ENCODE assay signal across 8 mouse cellular contexts in the genomic region with DNA sequence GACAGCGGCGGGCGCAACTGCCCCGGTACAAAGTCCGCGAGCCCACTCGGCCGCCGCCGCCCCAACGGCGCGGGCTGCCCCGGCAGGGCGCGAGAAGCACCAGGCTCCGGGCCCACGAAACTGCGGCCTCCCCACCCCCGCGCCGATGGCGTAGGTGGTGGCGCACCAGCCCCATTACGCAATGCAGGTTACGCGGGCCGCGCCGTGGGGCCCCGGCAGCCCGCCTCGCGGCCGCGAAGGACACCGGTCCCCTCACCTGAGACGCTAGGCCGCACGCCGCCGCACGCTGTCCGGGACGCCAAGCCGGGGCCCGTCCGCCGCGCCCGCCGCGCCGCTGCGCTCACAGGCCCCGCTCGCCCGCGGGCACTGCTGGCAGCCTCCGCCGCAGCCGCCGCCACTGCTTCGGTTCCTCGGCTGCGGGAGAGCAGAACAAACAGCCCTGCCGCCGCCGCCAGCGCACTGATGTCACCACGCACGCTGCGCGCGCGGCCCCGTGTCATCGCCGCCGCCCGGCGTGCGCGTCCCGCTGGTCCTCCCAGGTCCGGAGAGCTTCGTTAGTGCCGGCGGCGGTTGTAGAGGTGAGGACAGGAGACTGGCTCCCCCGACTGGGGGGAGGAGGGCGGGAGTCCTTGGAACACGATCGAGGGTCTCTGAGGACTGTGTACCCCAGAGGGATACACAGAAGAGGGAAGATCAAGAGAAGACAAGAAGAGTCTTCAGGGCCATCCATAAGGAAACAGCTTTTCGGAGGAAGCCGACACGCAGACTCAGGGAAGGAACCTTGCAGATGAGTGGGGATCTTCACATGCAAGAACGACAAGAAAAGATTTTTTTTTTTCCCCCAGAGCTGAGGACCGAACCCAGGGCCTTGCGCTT. TPM values are rescaled to one million over a fixed set of nuclear protein-coding genes. Genes with fewer than 3 reads are reported as not detected.
DNase-seq lines count a peak whose midpoint lies in the region; ATAC-seq and TF ChIP-seq lines count a peak whose summit lies in the region.

A gene (minus strand): TSS at position 461 of the 876 bp plus-strand sequence.

- 3% methylated on average over 74 of the region's 100 CpGs for WGBS in forebrain, postnatal 0 days
- WGBS in lung, embryonic 15.5 days, result under 1% methylated on average over 66 of the region's 100 CpGs

- peak within 1 kb of the TSS; percentile 97 for H3K4me3 ChIP-seq in G1E (ENCODE audit: low read depth, low read length)
- H3K4me3 ChIP-seq in forebrain, postnatal 0 days (ENCODE audit: low read depth, low read length), result peak within 1 kb of the TSS; percentile 87
- H3K4me3 ChIP-seq in lung, embryonic 15.5 days, result peak within 1 kb of the TSS; percentile 99

- no peaks in the 10 kb centered on the region for H3K27me3 ChIP-seq in G1E (ENCODE audit: insufficient read depth, low read length)
- no peaks in the 10 kb centered on the region for H3K27me3 ChIP-seq in forebrain, postnatal 0 days (ENCODE audit: insufficient read depth, low read length)
- H3K27me3 ChIP-seq in lung, embryonic 15.5 days, result no peaks in the 10 kb centered on the region

- H3K27ac ChIP-seq in forebrain, postnatal 0 days (ENCODE audit: low read depth, low read length), result peak within 1 kb of the TSS; percentile 99
- H3K27ac ChIP-seq in lung, embryonic 15.5 days, result peak within 1 kb of the TSS; percentile 100

- ATAC-seq in G1E (ENCODE audit: extremely low read depth, insufficient number of reproducible peaks, low FRiP score, poor library complexity, severe bottlenecking), result peak; percentile 52
- peak; percentile 96 for ATAC-seq in forebrain, postnatal 0 days
- peak; percentile 89 for ATAC-seq in lung, embryonic 15.5 days (ENCODE audit: borderline replicate concordance, extremely low read depth, low FRiP score, low TSS enrichment)

- no peaks in the 10 kb centered on the region for H3K9me3 ChIP-seq in G1E (replicated peaks)
- H3K9me3 ChIP-seq in forebrain, postnatal 0 days (ENCODE audit: low read length), result no peaks in the 10 kb centered on the region
- no peaks in the 10 kb centered on the region for H3K9me3 ChIP-seq in lung, embryonic 15.5 days

- peak within 1 kb of the TSS; percentile 74 for H3K4me2 ChIP-seq in forebrain, postnatal 0 days (ENCODE audit: low read depth)
- H3K4me2 ChIP-seq in lung, embryonic 15.5 days, result peak within 1 kb of the TSS; percentile 65

- DNase-seq in G1E (ENCODE audit: low spot score), result peak; percentile 93
- DNase-seq in cerebellum, adult 18-20 months, result peak; percentile 88 to 96
- DNase-seq in forebrain, postnatal 0 days, result peak; percentile 95
- DNase-seq in heart, postnatal 4 days, result peak; percentile 92
- peak; percentile 86 to 91 for DNase-seq in layer of hippocampus, adult 8-10 months (ENCODE audit: low spot score in 2 of 2)
- DNase-seq in ovary, adult 18-20 months (ENCODE audit: low spot score), result peak; percentile 81
- DNase-seq in thymus, postnatal 0 days (ENCODE audit: low spot score), result peak; percentile 91

- peaks cover 16% of the 10 kb centered on the region for H3K36me3 ChIP-seq in G1E (replicated peaks)
- H3K36me3 ChIP-seq in forebrain, postnatal 0 days (ENCODE audit: insufficient read depth), result no peaks in the 10 kb centered on the region
- H3K36me3 ChIP-seq in lung, embryonic 15.5 days, result no peaks in the 10 kb centered on the region

- TF ChIP-seq CTCF in G1E (IDR thresholded peaks at IDR 0.05; ENCODE audit: low read depth, low read length), result no peak
- no peak for TF ChIP-seq CTCF in forebrain, postnatal 0 days (IDR thresholded peaks at IDR 0.05; ENCODE audit: low read depth)

- H3K9ac ChIP-seq in forebrain, postnatal 0 days, result peak within 1 kb of the TSS; percentile 96
- peak within 1 kb of the TSS; percentile 98 for H3K9ac ChIP-seq in lung, embryonic 15.5 days

- H3K4me1 ChIP-seq in G1E (ENCODE audit: insufficient read depth, low read depth, low read length), result peaks cover 42% of the 10 kb centered on the region
- H3K4me1 ChIP-seq in forebrain, postnatal 0 days (ENCODE audit: insufficient read depth), result peaks cover 14% of the 10 kb centered on the region
- H3K4me1 ChIP-seq in lung, embryonic 15.5 days, result peaks cover 22% of the 10 kb centered on the region

RNA-seq across cellular contexts. Expression of the gene that starts here (rescaled TPM):
- total RNA-seq in G1E (2014; fragmentation: Nextera tagmentation) (269 and 323 TPM in 2 replicates), G1E (2017) (11.5 and 16.0 TPM in 2 replicates)
- polyA plus RNA-seq in G1E (2012), result 210 and 237 TPM in 2 replicates
- total RNA-seq in forebrain, postnatal 0 days (2014; rRNA removed), result 28.2 and 37.7 TPM in 2 replicates
- 59.2 and 85.6 TPM in 2 replicates for polyA plus RNA-seq in forebrain, postnatal 0 days (2015; fragmentation: Nextera tagmentation; extraction: Ambion mirVana)
- total RNA-seq in heart, postnatal 4 days (2021), result 10 to 100 TPM; 80.4 to 81.7 TPM
- total RNA-seq in layer of hippocampus, adult 8-10 months (2022), result 100 to 1,000 TPM in 3 of 4 experiments, 10 to 100 TPM in 1; 94.2 to 132 (median 105) TPM
- 75.4 and 80.0 TPM in 2 replicates for polyA plus RNA-seq in lung, embryonic 15.5 days (2015; fragmentation: Nextera tagmentation; extraction: Ambion mirVana)
- polyA plus RNA-seq in thymus, postnatal 0 days (2015; fragmentation: Nextera tagmentation; extraction: Ambion mirVana), result 53.3 and 60.7 TPM in 2 replicates

Comparison
In these comparisons a context has a peak if more than half of its experiments do, and no peak if none do; other contexts are left out.
1. Peak in every context shown above with its lines: DNase-seq, ATAC-seq, H3K4me3 ChIP-seq and H3K27ac ChIP-seq.